Mouse (Mus musculus) heart, postnatal 0 days (tissue): ENCODE data around the gene Nup43.

Experiments
- CTCF ChIP-seq: IDR thresholded peaks from 2 replicates; pipeline ENCODE4 v1.5.1; 2016; ENCODE audit warnings: antibody characterized with exemption, control low read depth, low read depth
- EP300 ChIP-seq: IDR thresholded peaks from 2 replicates; pipeline ENCODE4 v1.6.1; 2016; ENCODE audit warnings: antibody characterized with exemption, low read depth

GRCm38 (mm10) chr10:7702586-7702985, 35.3 kb downstream of the Nup43 start:
- TF ChIP-seq CTCF (no peak), EP300 (no peak)
